Mouse (Mus musculus) kidney, embryonic 16.5 days (tissue): Measurements from ENCODE around the gene Sufu. TPM values are rescaled to one million over a fixed set of nuclear protein-coding genes. Genes with fewer than 3 reads are reported as not detected.

ENCODE experiments used
- ATAC-seq: fragments of 200-750 bp; cut with Nextera tagmentation; 2 replicates; pipeline ENCODE4 v1.8.0; 2017; ENCODE audit warnings: moderate TSS enrichment; ENCODE audit not compliant: low FRiP score, low TSS enrichment
- H3K27ac ChIP-seq: fragments of 300-500 bp; sonication (generic); 2 replicates; pipeline ENCODE4 v1.5.1; 2014; ENCODE audit warnings: low read length
- H3K27me3 ChIP-seq: fragments of 300-500 bp; sonication (generic); 2 replicates; pipeline ENCODE4 v1.6.1; 2014; ENCODE audit warnings: low read length, control low read depth, mixed read lengths; ENCODE audit not compliant: insufficient read depth
- H3K36me3 ChIP-seq: fragments of 300-500 bp; sonication (generic); 2 replicates; pipeline ENCODE4 v1.6.1; 2014; ENCODE audit warnings: low read length, control low read depth, mixed read lengths; ENCODE audit not compliant: insufficient read depth
- H3K4me1 ChIP-seq: fragments of 300-500 bp; sonication (generic); 2 replicates; pipeline ENCODE4 v1.6.1; 2014; ENCODE audit warnings: low read length, control low read depth, mixed read lengths; ENCODE audit not compliant: insufficient read depth
- H3K4me2 ChIP-seq: fragments of 300-500 bp; sonication (generic); replicated peaks from 2 replicates; pipeline ENCODE4 v1.6.1; 2014; ENCODE audit warnings: low read depth, low read length
- H3K4me3 ChIP-seq: fragments of 300-500 bp; sonication (generic); 2 replicates; pipeline ENCODE4 v1.5.1; 2014; ENCODE audit warnings: mild to moderate bottlenecking, low read length
- H3K9ac ChIP-seq: fragments of 300-500 bp; sonication (generic); replicated peaks from 2 replicates; pipeline ENCODE4 v1.6.1; 2014; ENCODE audit warnings: low read length
- H3K9me3 ChIP-seq: fragments of 300-500 bp; sonication (generic); 2 replicates; pipeline ENCODE4 v1.6.1; 2016; ENCODE audit warnings: low read length, control low read depth
- WGBS: fragments of 180-500 bp; shearing (Covaris S2); extraction: QIAGEN DNeasy Blood & Tissue Kit; methylation state at CpG from one replicate; pipeline ENCODE4 v1.1.7; 2014; 5-methylcytosine and 5-hydroxymethylcytosine counted together
- polyA plus RNA-seq: library from polyadenylated mRNA; unstranded; fragments of >200 nt; fragmentation: Nextera tagmentation; extraction: Ambion mirVana; gene quantifications from 2 replicates; pipeline ENCODE4 v1.2.1, GENCODE M21; 2015

Gene Sufu
- polyA plus RNA-seq, 1 experiment from 2014 or later = 50.7 TPM

- peaks cover 64% of the 10 kb centered on the region for H3K4me1 ChIP-seq
- H3K9ac ChIP-seq = peak overlapping the region; percentile 47
- ATAC-seq = no peak
- peaks cover 16% of the 10 kb centered on the region for H3K36me3 ChIP-seq
- H3K27ac ChIP-seq = peak overlapping the region; percentile 91
- WGBS = 10% methylated on average over 17 of the region's 17 CpGs
- H3K4me2 ChIP-seq = 0 out of 2 replicates have a peak overlapping the region, but pooled peaks have one; percentile 17
- no peaks in the 10 kb centered on the region for H3K9me3 ChIP-seq
- H3K4me3 ChIP-seq = no peak overlapping the region
- no peaks in the 10 kb centered on the region for H3K27me3 ChIP-seq
Measured at GRCm38 (mm10) chr19:46482896-46483516, 86.3 kb downstream of the Sufu start.

GRCm38 (mm10) chr19:46483701-46484328 lies 87.1 kb downstream of the Sufu start:
- 29% methylated on average over 15 of the region's 15 CpGs for WGBS
- peak overlapping the region; percentile 48 for H3K9ac ChIP-seq
- H3K27me3 ChIP-seq = no peaks in the 10 kb centered on the region
- ATAC-seq = no peak
- peak overlapping the region; percentile 91 for H3K27ac ChIP-seq
- no peaks in the 10 kb centered on the region for H3K9me3 ChIP-seq
- no peak overlapping the region for H3K4me3 ChIP-seq
- peaks cover 56% of the 10 kb centered on the region for H3K4me1 ChIP-seq
- H3K4me2 ChIP-seq = no peak overlapping the region
- peaks cover 12% of the 10 kb centered on the region for H3K36me3 ChIP-seq

GRCm38 (mm10) chr19:46484518-46484917 lies 87.8 kb downstream of the Sufu start:
- Histone ChIP-seq H3K4me1 (peaks cover 49% of the 10 kb centered on the region), H3K9ac (peak overlapping the region; percentile 48; the same call in 1 of the 2 replicates), H3K9me3 (no peaks in the 10 kb centered on the region), H3K27me3 (no peaks in the 10 kb centered on the region), H3K4me2 (no peak overlapping the region), H3K27ac (peak overlapping the region; percentile 91), H3K36me3 (peaks cover 12% of the 10 kb centered on the region), H3K4me3 (no peak overlapping the region)
- WGBS = 44% methylated on average over 5 of the region's 5 CpGs
- ATAC-seq = no peak; the same call in 1 of the 2 replicates

- no peak overlapping the region for H3K9ac ChIP-seq
- H3K27me3 ChIP-seq = no peaks in the 10 kb centered on the region
- WGBS = 51% methylated on average over 9 of the region's 9 CpGs
- H3K27ac ChIP-seq = no peak overlapping the region
- H3K9me3 ChIP-seq = no peaks in the 10 kb centered on the region
- peaks cover 12% of the 10 kb centered on the region for H3K36me3 ChIP-seq
- no peak overlapping the region for H3K4me3 ChIP-seq
- no peak overlapping the region for H3K4me2 ChIP-seq
- H3K4me1 ChIP-seq = peaks cover 53% of the 10 kb centered on the region
- ATAC-seq = no peak
Measured at GRCm38 (mm10) chr19:46485847-46486246, 89.2 kb downstream of the Sufu start.

- Histone ChIP-seq H3K27me3 (no peaks in the 10 kb centered on the region), H3K9me3 (no peaks in the 10 kb centered on the region), H3K4me2 (no peak overlapping the region), H3K4me1 (peaks cover 47% of the 10 kb centered on the region), H3K4me3 (no peak overlapping the region), H3K36me3 (peaks cover 12% of the 10 kb centered on the region), H3K9ac (0 out of 2 replicates have a peak overlapping the region, but pooled peaks have one; percentile 24), H3K27ac (peak overlapping the region; percentile 13; the same call in 1 of the 2 replicates)
- no peak for ATAC-seq
- WGBS = 73% methylated on average over 2 of the region's 2 CpGs
Measured at GRCm38 (mm10) chr19:46486709-46487108, 90.0 kb downstream of the Sufu start.

- no peak for ATAC-seq
- H3K27ac ChIP-seq = no peak overlapping the region
- 91% methylated on average over 1 of the region's 1 CpGs for WGBS
Measured at GRCm38 (mm10) chr19:46489448-46489847, 92.8 kb downstream of the Sufu start.

GRCm38 (mm10) chr19:46490634-46491033 lies 93.9 kb downstream of the Sufu start:
- Histone ChIP-seq H3K9ac (no peak overlapping the region), H3K4me1 (peaks cover 11% of the 10 kb centered on the region), H3K27ac (no peak overlapping the region), H3K9me3 (no peaks in the 10 kb centered on the region), H3K36me3 (peaks cover 10% of the 10 kb centered on the region), H3K4me3 (no peak overlapping the region), H3K4me2 (no peak overlapping the region), H3K27me3 (no peaks in the 10 kb centered on the region)
- ATAC-seq = peak; percentile 55; the same call in 1 of the 2 replicates
- WGBS = 0% methylated on average over 2 of the region's 2 CpGs

More at GRCm38 (mm10) chr19:46489448-46489847, 92.8 kb downstream of the Sufu start:
- H3K4me2 ChIP-seq = no peak overlapping the region
- H3K27me3 ChIP-seq = no peaks in the 10 kb centered on the region
- H3K9ac ChIP-seq = no peak overlapping the region
- H3K4me3 ChIP-seq = no peak overlapping the region
- H3K36me3 ChIP-seq = peaks cover 12% of the 10 kb centered on the region
- H3K9me3 ChIP-seq = no peaks in the 10 kb centered on the region
- H3K4me1 ChIP-seq = peaks cover 19% of the 10 kb centered on the region

GRCm38 (mm10) chr19:46495136-46495535 lies 98.4 kb downstream of the Sufu start:
- H3K9me3 ChIP-seq = no peaks in the 10 kb centered on the region
- no peaks in the 10 kb centered on the region for H3K36me3 ChIP-seq
- H3K4me1 ChIP-seq = peaks cover 12% of the 10 kb centered on the region
- peak overlapping the region; percentile 26; the same call in 1 of the 2 replicates for H3K9ac ChIP-seq
- H3K4me2 ChIP-seq = no peak overlapping the region
- H3K4me3 ChIP-seq = no peak overlapping the region
- no peaks in the 10 kb centered on the region for H3K27me3 ChIP-seq
- 57% methylated on average over 8 of the region's 8 CpGs for WGBS
- no peak for ATAC-seq
- H3K27ac ChIP-seq = 0 out of 2 replicates have a peak overlapping the region, but pooled peaks have one; percentile 15

GRCm38 (mm10) chr19:46497230-46497629 lies 100.5 kb downstream of the Sufu start:
- no peaks in the 10 kb centered on the region for H3K9me3 ChIP-seq
- H3K27me3 ChIP-seq = no peaks in the 10 kb centered on the region
- H3K27ac ChIP-seq = no peak overlapping the region
- H3K4me2 ChIP-seq = no peak overlapping the region
- no peak overlapping the region for H3K4me3 ChIP-seq
- peaks cover 7% of the 10 kb centered on the region; the same call in 1 of the 2 replicates for H3K4me1 ChIP-seq
- no peaks in the 10 kb centered on the region for H3K36me3 ChIP-seq
- ATAC-seq = no peak
- WGBS = 64% methylated on average over 2 of the region's 2 CpGs
- no peak overlapping the region for H3K9ac ChIP-seq

- peak overlapping the region; percentile 89 for H3K27ac ChIP-seq
- no peaks in the 10 kb centered on the region for H3K36me3 ChIP-seq
- H3K4me3 ChIP-seq = peak overlapping the region; percentile 29
- peak overlapping the region; percentile 61 for H3K9ac ChIP-seq
- no peaks in the 10 kb centered on the region for H3K9me3 ChIP-seq
- peak overlapping the region; percentile 46 for H3K4me2 ChIP-seq
- H3K27me3 ChIP-seq = no peaks in the 10 kb centered on the region
- 0% methylated on average over 3 of the region's 3 CpGs for WGBS
- ATAC-seq = no peak
- peaks cover 10% of the 10 kb centered on the region for H3K4me1 ChIP-seq
Measured at GRCm38 (mm10) chr19:46499539-46499835, 102.8 kb downstream of the Sufu start.
